Mouse (Mus musculus) thymus, adult 2 months (tissue): Measurements from ENCODE around the gene Prkacb. TPM values are rescaled to one million over a fixed set of nuclear protein-coding genes. Genes with fewer than 3 reads are reported as not detected.

ENCODE experiments used
- DNase-seq: peaks from one replicate; pipeline ENCODE4 v3.0.0; 2021
- H3K27ac ChIP-seq: fragments of 200-500 bp; 2 replicates; pipeline ENCODE4 v1.5.1; 2012; ENCODE audit warnings: low read length, control low read depth; ENCODE audit not compliant: control insufficient read depth, insufficient read depth
- H3K27me3 ChIP-seq: fragments of 200-500 bp; 2 replicates; pipeline ENCODE4 v1.6.1; 2012; ENCODE audit warnings: mild to moderate bottlenecking, low read length, moderate library complexity, mixed read lengths; ENCODE audit not compliant: control insufficient read depth, insufficient read depth
- H3K36me3 ChIP-seq: fragments of 200-500 bp; 2 replicates; pipeline ENCODE4 v1.6.1; 2012; ENCODE audit warnings: mild to moderate bottlenecking, low read length, moderate library complexity; ENCODE audit not compliant: control insufficient read depth, insufficient read depth
- H3K4me1 ChIP-seq: fragments of 200-500 bp; replicated peaks from 2 replicates; pipeline ENCODE4 v1.6.1; 2012; ENCODE audit warnings: low read length; ENCODE audit not compliant: control insufficient read depth, insufficient read depth
- H3K4me3 ChIP-seq: fragments of 200-500 bp; 2 replicates; pipeline ENCODE4 v1.5.1; 2012; ENCODE audit warnings: mild to moderate bottlenecking, low read length, control low read depth, moderate library complexity; ENCODE audit not compliant: control insufficient read depth, insufficient read depth
- CTCF ChIP-seq: fragments of 200-500 bp; IDR thresholded peaks from 2 replicates; pipeline ENCODE4 v1.5.1; 2012; ENCODE audit warnings: mild to moderate bottlenecking, control low read depth, low read length, moderate library complexity, borderline replicate concordance; ENCODE audit not compliant: control insufficient read depth, poor library complexity, insufficient read depth; ENCODE audit errors: extremely low read depth
- POLR2A ChIP-seq: fragments of 200-500 bp; IDR thresholded peaks from 2 replicates; pipeline ENCODE4 v1.6.1; 2012; ENCODE audit warnings: mild to moderate bottlenecking, low read length, control low read depth, moderate library complexity; ENCODE audit not compliant: control insufficient read depth, poor library complexity, insufficient read depth; ENCODE audit errors: extremely low read depth
- WGBS: fragments of 180-500 bp; shearing (Covaris S2); methylation state at CpG from one replicate; pipeline ENCODE4 v1.1.7; 2018; 5-methylcytosine and 5-hydroxymethylcytosine counted together
- polyA plus RNA-seq: library from polyadenylated mRNA; depleted of rRNA; stranded (reverse); fragments of >200 nt; gene quantifications from 2 replicates; pipeline ENCODE4 v1.2.3, GENCODE M21; 2012

Gene Prkacb
- polyA plus RNA-seq, 1 experiment = 46.1 TPM

GRCm38 (mm10) chr3:146711084-146711483 is 101.7 kb downstream of the Prkacb start:
- TF ChIP-seq CTCF (no peak), POLR2A (no peak)
- Histone ChIP-seq H3K4me1 (peaks cover 5% of the 10 kb centered on the region; the same call in 1 of the 2 replicates), H3K4me3 (no peak overlapping the region), H3K36me3 (no peaks in the 10 kb centered on the region), H3K27ac (no peak overlapping the region), H3K27me3 (no peaks in the 10 kb centered on the region)
- WGBS = 83% methylated on average over 7 of the region's 7 CpGs
- no peak for DNase-seq

GRCm38 (mm10) chr3:146709086-146709485 is 103.7 kb downstream of the Prkacb start:
- no peak overlapping the region for H3K4me3 ChIP-seq
- DNase-seq = no peak
- WGBS = 97% methylated on average over 1 of the region's 1 CpGs
- H3K27ac ChIP-seq = no peak overlapping the region
- H3K27me3 ChIP-seq = no peaks in the 10 kb centered on the region
- no peak for TF ChIP-seq CTCF
- no peak for TF ChIP-seq POLR2A
- peaks cover 5% of the 10 kb centered on the region; the same call in 1 of the 2 replicates for H3K4me1 ChIP-seq
- no peaks in the 10 kb centered on the region for H3K36me3 ChIP-seq

GRCm38 (mm10) chr3:146708381-146708780 is 104.4 kb downstream of the Prkacb start:
- Histone ChIP-seq H3K4me3 (no peak overlapping the region), H3K27me3 (no peaks in the 10 kb centered on the region), H3K4me1 (peaks cover 5% of the 10 kb centered on the region; the same call in 1 of the 2 replicates), H3K27ac (no peak overlapping the region), H3K36me3 (no peaks in the 10 kb centered on the region)
- no peak for DNase-seq
- TF ChIP-seq CTCF (no peak), POLR2A (no peak)
- WGBS = 86% methylated on average over 3 of the region's 3 CpGs

GRCm38 (mm10) chr3:146704099-146704498 is 108.7 kb downstream of the Prkacb start:
- Histone ChIP-seq H3K27me3 (no peaks in the 10 kb centered on the region), H3K4me3 (no peak overlapping the region), H3K36me3 (no peaks in the 10 kb centered on the region), H3K4me1 (peaks cover 3% of the 10 kb centered on the region; the same call in 1 of the 2 replicates), H3K27ac (no peak overlapping the region)
- WGBS = 98% methylated on average over 4 of the region's 4 CpGs
- TF ChIP-seq POLR2A (no peak), CTCF (no peak)
- no peak for DNase-seq

- Histone ChIP-seq H3K36me3 (no peaks in the 10 kb centered on the region), H3K4me3 (no peak overlapping the region), H3K27me3 (no peaks in the 10 kb centered on the region), H3K27ac (no peak overlapping the region), H3K4me1 (peaks cover 5% of the 10 kb centered on the region)
- TF ChIP-seq POLR2A = no peak
- DNase-seq = no peak
- 90% methylated on average over 11 of the region's 11 CpGs for WGBS
Measured at GRCm38 (mm10) chr3:146700051-146700450, 112.7 kb downstream of the Prkacb start.

- 12% methylated on average over 11 of the region's 11 CpGs for WGBS
- H3K4me3 ChIP-seq = no peak overlapping the region
- TF ChIP-seq CTCF (no peak), POLR2A (no peak)
- peaks cover 5% of the 10 kb centered on the region; the same call in 1 of the 2 replicates for H3K4me1 ChIP-seq
- no peaks in the 10 kb centered on the region for H3K36me3 ChIP-seq
- no peaks in the 10 kb centered on the region for H3K27me3 ChIP-seq
- no peak for DNase-seq
- H3K27ac ChIP-seq = no peak overlapping the region
Measured at GRCm38 (mm10) chr3:146698982-146699381, 113.8 kb downstream of the Prkacb start.

GRCm38 (mm10) chr3:146692547-146692946 is 120.2 kb downstream of the Prkacb start:
- DNase-seq = no peak
- WGBS = 89% methylated on average over 5 of the region's 5 CpGs
- TF ChIP-seq CTCF (no peak), POLR2A (no peak)

More at GRCm38 (mm10) chr3:146692547-146692946, 120.2 kb downstream of the Prkacb start:
- Histone ChIP-seq H3K27me3 (no peaks in the 10 kb centered on the region), H3K27ac (no peak overlapping the region), H3K36me3 (no peaks in the 10 kb centered on the region), H3K4me1 (no peaks in the 10 kb centered on the region; the same call in 1 of the 2 replicates), H3K4me3 (no peak overlapping the region)
